Mouse (Mus musculus) heart, adult 9 months (tissue): Measurements from ENCODE around the gene Cdkl1.

Experiments used
- DNase-seq, 2 experiments: peaks; one replicate each; pipeline ENCODE4 v3.0.0; 2022; ENCODE audit warnings: low spot score in 2 of 2

The Cdkl1 gene

GRCm38 (mm10) chr12:69751864-69752341 lies 39.2 kb downstream of the Cdkl1 start:
- peak; percentile 33 to 67 for DNase-seq

- DNase-seq, result no peak
Observed at GRCm38 (mm10) chr12:69744138-69744537, 46.9 kb downstream of the Cdkl1 start.

- DNase-seq, result no peak
Observed at GRCm38 (mm10) chr12:69741965-69742364, 49.1 kb downstream of the Cdkl1 start.

- DNase-seq, result no peak
Observed at GRCm38 (mm10) chr12:69733923-69734322, 57.1 kb downstream of the Cdkl1 start.

DNA sequence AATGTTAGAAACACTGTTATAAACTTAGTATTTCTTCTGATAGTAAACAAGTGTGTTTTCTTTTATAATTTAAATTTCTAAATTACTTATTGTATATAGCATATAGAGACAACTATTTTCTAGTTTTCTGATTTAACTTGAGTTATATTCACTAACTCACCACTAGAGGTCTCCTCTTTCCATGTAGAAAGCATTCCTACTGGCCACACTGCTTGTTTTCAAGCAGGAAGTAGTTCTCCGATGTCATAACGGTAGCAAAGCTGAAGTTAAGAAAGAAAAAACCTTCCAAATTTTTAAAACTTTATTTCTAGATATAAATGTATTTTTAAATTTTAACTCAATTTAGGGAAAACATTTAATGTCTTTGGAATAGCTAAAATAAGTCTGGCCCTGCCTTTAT lies 57.5 kb downstream of the Cdkl1 start:
- DNase-seq, result no peak

DNA sequence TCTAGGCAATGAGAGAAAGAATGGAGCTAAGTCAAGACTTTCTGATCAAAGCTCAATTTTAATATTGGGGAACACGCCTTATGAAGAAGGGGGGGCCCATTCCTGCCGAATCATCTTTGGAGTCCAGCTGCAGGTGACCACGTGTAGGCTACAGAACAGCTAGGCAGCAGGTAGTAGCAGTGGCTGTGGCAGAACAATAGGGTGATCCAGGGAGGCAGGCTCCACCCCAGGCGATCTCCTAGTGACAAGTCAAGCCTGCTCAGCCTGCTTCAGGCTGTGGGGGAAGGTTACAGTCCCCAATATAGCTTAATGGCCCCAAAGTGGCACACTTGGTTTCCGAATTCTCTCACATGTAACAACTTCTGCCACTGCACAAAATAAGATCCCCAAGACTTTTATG lies 58.8 kb downstream of the Cdkl1 start:
- DNase-seq, result no peak

DNA sequence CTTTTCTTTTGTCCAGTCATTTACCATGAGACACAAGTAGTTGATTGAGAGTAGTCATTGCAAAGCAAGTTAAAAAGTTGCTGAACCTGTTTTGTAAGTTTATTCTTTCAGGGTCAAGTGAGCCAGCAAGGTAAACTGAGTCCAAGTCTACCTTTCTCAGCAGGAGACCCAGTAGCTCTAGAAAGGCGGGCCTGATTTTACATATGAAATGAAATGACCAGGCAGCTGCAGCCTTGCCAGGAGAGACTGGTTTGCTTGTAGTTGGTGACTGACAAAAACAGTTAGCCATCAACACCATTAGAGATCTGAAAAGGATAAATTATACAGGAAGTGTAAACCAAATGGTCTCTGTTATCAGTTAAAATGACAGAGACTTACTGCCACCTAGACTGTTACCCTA lies 60.8 kb downstream of the Cdkl1 start:
- no peak for DNase-seq

GRCm38 (mm10) chr12:69729246-69729645 lies 61.8 kb downstream of the Cdkl1 start:
- DNase-seq, result no peak

DNA sequence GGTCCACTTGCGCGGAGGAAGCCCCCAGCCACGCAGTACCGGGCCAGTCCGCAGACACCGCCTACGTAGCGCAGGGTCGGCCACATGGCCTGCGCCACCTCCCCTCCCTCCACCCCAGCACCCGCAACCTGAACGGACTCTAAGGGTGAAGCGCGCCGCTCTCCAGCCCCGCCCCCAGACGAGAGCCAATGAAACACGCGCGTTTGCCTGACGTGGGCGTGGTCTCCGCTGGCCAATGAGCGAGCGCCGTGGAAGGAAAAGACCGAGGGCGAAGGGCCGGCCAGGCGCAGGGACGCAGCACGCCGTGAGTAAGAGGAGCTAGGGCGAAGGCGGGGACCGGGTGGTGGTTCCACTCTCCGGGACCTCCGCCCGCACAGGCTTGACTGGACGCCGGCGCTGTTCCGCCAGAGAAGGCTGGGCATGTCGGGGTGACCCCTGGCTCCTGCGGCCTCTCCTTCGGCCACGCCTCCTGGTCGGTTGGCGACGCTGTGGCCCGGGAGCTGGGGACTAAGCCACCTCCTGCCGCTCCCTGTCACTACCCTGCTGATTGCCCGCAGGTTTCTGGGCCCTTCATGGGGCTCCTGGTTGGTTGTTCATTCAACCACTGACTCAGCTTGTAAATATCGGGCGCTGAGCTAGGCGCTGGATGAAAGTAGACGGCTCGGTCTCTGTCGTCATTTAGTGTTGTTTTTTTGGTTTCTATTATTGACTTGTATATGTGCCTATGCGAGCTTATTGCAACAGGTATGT lies 66.2 kb downstream of the Cdkl1 start, which contains the start of the genes L2hgdh and Atp5s:
L2hgdh (minus strand) TSS at position 163 of the 750 bp plus-strand sequence.
Atp5s (plus strand) TSS at position 240 of the 750 bp plus-strand sequence.
- DNase-seq, result peak; percentile 97

DNA sequence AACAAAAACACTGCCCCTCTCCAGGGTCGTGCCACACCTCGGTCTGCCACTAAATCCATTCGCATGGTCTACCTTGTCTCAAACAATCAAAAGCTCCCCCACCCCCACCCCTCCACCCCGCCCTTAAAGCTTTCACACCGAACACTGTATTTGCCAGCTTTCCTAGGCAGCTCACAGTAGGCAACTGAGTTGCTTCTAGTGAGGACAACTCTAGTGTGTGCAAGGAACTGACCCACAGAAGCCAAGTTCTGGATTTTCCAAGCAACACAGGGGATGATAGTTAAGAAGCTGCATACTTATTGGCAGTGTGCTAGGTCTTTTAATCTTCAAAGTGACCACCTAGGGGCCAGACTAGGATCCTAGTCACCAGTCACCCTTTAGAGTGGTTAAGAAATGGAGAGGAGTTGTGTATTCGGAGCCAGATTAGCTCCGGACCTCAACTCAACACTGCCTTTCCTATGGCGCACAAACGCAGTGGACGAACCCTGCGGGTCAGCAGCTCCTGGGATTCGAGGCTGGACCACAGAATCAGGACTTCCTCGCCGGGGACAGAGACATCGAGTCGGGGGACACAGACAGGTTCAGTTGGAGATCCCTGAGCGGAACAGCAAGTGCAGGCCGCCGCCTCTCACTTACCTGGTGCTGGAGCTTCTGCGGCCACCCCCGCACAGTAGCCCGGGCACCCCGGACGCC lies 66.9 kb downstream of the Cdkl1 start:
- DNase-seq, result peak in 1 of 2 experiments; percentile 5

GRCm38 (mm10) chr12:69723376-69723775 lies 67.7 kb downstream of the Cdkl1 start:
- no peak for DNase-seq

- DNase-seq, result no peak
Observed at GRCm38 (mm10) chr12:69722857-69723256, 68.2 kb downstream of the Cdkl1 start.

DNA sequence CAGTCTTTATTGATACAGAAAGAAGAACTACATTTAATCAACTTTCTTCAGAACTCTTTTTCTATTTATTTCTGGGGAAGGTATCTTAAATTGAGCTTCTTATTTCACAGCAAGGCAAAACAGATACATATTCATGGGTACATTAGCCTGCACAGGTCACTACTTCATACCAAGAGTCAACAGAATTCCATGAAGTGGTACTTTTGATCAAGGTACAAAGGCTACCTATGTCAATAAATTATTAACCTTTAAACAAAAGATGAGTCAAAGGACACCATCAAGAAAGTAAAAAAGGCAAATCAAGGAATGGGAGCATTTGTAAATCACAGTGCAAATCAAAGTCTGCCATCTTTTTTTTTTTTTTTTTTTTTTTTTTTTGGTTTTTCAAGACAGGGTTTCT lies 77.4 kb downstream of the Cdkl1 start:
- DNase-seq, result no peak

- no peak for DNase-seq
Observed at GRCm38 (mm10) chr12:69704799-69705458, 86.1 kb downstream of the Cdkl1 start.

DNA sequence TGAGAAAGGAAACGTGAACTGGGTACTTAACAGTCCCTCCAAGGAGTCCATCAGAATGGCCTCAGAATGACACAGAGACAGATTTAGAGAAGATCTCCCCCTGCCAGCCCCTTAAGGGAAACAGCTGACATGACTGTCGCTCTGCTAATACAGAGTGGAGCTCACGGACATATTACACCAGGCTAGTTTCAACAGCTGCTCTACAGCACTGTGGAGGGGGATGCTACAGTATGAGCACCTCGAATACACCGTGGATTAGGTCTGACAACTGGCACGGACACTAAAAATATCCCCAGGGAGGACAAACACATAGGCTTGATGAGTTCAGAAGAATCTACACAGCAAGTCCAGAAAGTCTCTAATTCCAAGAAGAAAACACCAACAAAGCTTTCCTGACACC lies 92.7 kb downstream of the Cdkl1 start:
- DNase-seq, result no peak
